Mouse (Mus musculus) neural tube, embryonic 14.5 days (tissue): Measurements from ENCODE around the gene Robo2. TPM values are rescaled to one million over a fixed set of nuclear protein-coding genes. Genes with fewer than 3 reads are reported as not detected.
"Not testable (repeated sequence)": the region's sequence is repeated elsewhere in the genome, so short reads cannot be mapped to it uniquely, and the experiment has no call there.

Experiments used
- ATAC-seq: fragments of 200-750 bp; cut with Nextera tagmentation; 2 replicates; pipeline ENCODE4 v1.8.0; 2017; ENCODE audit warnings: low read depth, mild to moderate bottlenecking, moderate TSS enrichment, moderate library complexity
- H3K27ac ChIP-seq: fragments of 300-500 bp; sonication (generic); 2 replicates; pipeline ENCODE4 v1.5.1; 2014; ENCODE audit warnings: low read depth, mild to moderate bottlenecking, control low read depth, low read length, moderate library complexity, mixed read lengths
- H3K27me3 ChIP-seq: fragments of 300-500 bp; sonication (generic); 2 replicates; pipeline ENCODE4 v1.6.1; 2014; ENCODE audit warnings: low read length; ENCODE audit not compliant: control insufficient read depth, insufficient read depth
- H3K36me3 ChIP-seq: fragments of 300-500 bp; sonication (generic); 2 replicates; pipeline ENCODE4 v1.6.1; 2014; ENCODE audit warnings: low read length, mixed read lengths; ENCODE audit not compliant: control insufficient read depth, insufficient read depth
- H3K4me1 ChIP-seq: fragments of 300-500 bp; sonication (generic); 2 replicates; pipeline ENCODE4 v1.6.1; 2014; ENCODE audit warnings: low read length; ENCODE audit not compliant: control insufficient read depth, insufficient read depth
- H3K4me2 ChIP-seq: fragments of 300-500 bp; sonication (generic); 2 replicates; pipeline ENCODE4 v1.6.1; 2014; ENCODE audit warnings: mild to moderate bottlenecking, low read depth, low read length, control low read depth
- H3K4me3 ChIP-seq: fragments of 300-500 bp; sonication (generic); 2 replicates; pipeline ENCODE4 v1.5.1; 2014; ENCODE audit warnings: low read depth, low read length, control low read depth, mixed read lengths
- H3K9ac ChIP-seq: fragments of 300-500 bp; sonication (generic); replicated peaks from 2 replicates; pipeline ENCODE4 v1.6.1; 2014; ENCODE audit warnings: low read depth, mild to moderate bottlenecking, control low read depth, low read length, mixed read lengths
- H3K9me3 ChIP-seq: fragments of 300-500 bp; sonication (generic); 2 replicates; pipeline ENCODE4 v1.6.1; 2016; ENCODE audit warnings: low read length; ENCODE audit not compliant: control insufficient read depth
- WGBS: fragments of 180-500 bp; shearing (Covaris S2); extraction: QIAGEN DNeasy Blood & Tissue Kit; methylation state at CpG from one replicate; pipeline ENCODE4 v1.1.7; 2014; 5-methylcytosine and 5-hydroxymethylcytosine counted together
- polyA plus RNA-seq: library from polyadenylated mRNA; unstranded; fragments of >200 nt; fragmentation: Nextera tagmentation; extraction: Ambion mirVana; gene quantifications from 2 replicates; pipeline ENCODE4 v1.2.1, GENCODE M21; 2014

The Robo2 gene
- polyA plus RNA-seq, 1 experiment from 2014 or later = 165 TPM

GRCm38 (mm10) chr16:74159189-74159588, 252.4 kb downstream of the Robo2 start:
- no peak for ATAC-seq
- Histone ChIP-seq H3K27me3 (no peaks in the 10 kb centered on the region), H3K4me3 (no peak overlapping the region), H3K4me1 (no peaks in the 10 kb centered on the region), H3K27ac (no peak overlapping the region), H3K9ac (no peak overlapping the region), H3K36me3 (no peaks in the 10 kb centered on the region), H3K4me2 (no peak overlapping the region), H3K9me3 (no peaks in the 10 kb centered on the region)
- WGBS = 91% methylated on average over 3 of the region's 3 CpGs

GRCm38 (mm10) chr16:74136181-74136580, 275.4 kb downstream of the Robo2 start:
- ATAC-seq = no peak
- Histone ChIP-seq H3K4me2 (no peak overlapping the region), H3K4me1 (0 out of 2 replicates have a peak, but pooled peaks cover 5% of the 10 kb centered on the region), H3K27ac (no peak overlapping the region), H3K9me3 (no peaks in the 10 kb centered on the region), H3K4me3 (no peak overlapping the region), H3K27me3 (no peaks in the 10 kb centered on the region), H3K36me3 (no peaks in the 10 kb centered on the region), H3K9ac (no peak overlapping the region)
- WGBS = 97% methylated on average over 1 of the region's 1 CpGs

GRCm38 (mm10) chr16:74132833-74133232, 278.8 kb downstream of the Robo2 start:
- Histone ChIP-seq H3K9ac (no peak overlapping the region), H3K27me3 (no peaks in the 10 kb centered on the region), H3K27ac (no peak overlapping the region), H3K4me1 (0 out of 2 replicates have a peak, but pooled peaks cover 5% of the 10 kb centered on the region), H3K36me3 (no peaks in the 10 kb centered on the region), H3K4me2 (no peak overlapping the region), H3K9me3 (no peaks in the 10 kb centered on the region), H3K4me3 (no peak overlapping the region)
- WGBS = 79% methylated on average over 6 of the region's 6 CpGs
- ATAC-seq = no peak

- 98% methylated on average over 5 of the region's 5 CpGs for WGBS
- ATAC-seq = no peak
- no peaks in the 10 kb centered on the region for H3K9me3 ChIP-seq
- H3K27ac ChIP-seq = no peak overlapping the region
- H3K36me3 ChIP-seq = no peaks in the 10 kb centered on the region
- no peak overlapping the region for H3K4me3 ChIP-seq
- no peak overlapping the region for H3K9ac ChIP-seq
- H3K4me2 ChIP-seq = no peak overlapping the region
- no peaks in the 10 kb centered on the region for H3K27me3 ChIP-seq
- H3K4me1 ChIP-seq = 0 out of 2 replicates have a peak, but pooled peaks cover 5% of the 10 kb centered on the region
Measured at GRCm38 (mm10) chr16:74131370-74131769, 280.3 kb downstream of the Robo2 start.

GRCm38 (mm10) chr16:74128443-74128983, 283.1 kb downstream of the Robo2 start:
- no peaks in the 10 kb centered on the region for H3K4me1 ChIP-seq
- no peak overlapping the region for H3K4me2 ChIP-seq
- H3K4me3 ChIP-seq = no peak overlapping the region
- no peaks in the 10 kb centered on the region for H3K9me3 ChIP-seq
- H3K27ac ChIP-seq = no peak overlapping the region
- no peaks in the 10 kb centered on the region for H3K36me3 ChIP-seq
- no peaks in the 10 kb centered on the region for H3K27me3 ChIP-seq
- H3K9ac ChIP-seq = no peak overlapping the region
- no peak for ATAC-seq
- WGBS = 84% methylated on average over 5 of the region's 5 CpGs

GRCm38 (mm10) chr16:74113155-74113554, 298.5 kb downstream of the Robo2 start:
- WGBS = 93% methylated on average over 3 of the region's 3 CpGs
- ATAC-seq = no peak
- H3K27ac ChIP-seq = no peak overlapping the region

GRCm38 (mm10) chr16:74111101-74111500, 300.5 kb downstream of the Robo2 start:
- Histone ChIP-seq H3K9ac (no peak overlapping the region), H3K27me3 (no peaks in the 10 kb centered on the region), H3K4me1 (no peaks in the 10 kb centered on the region), H3K9me3 (no peaks in the 10 kb centered on the region), H3K4me3 (no peak overlapping the region), H3K27ac (no peak overlapping the region), H3K36me3 (no peaks in the 10 kb centered on the region), H3K4me2 (no peak overlapping the region)
- 78% methylated on average over 4 of the region's 4 CpGs for WGBS
- ATAC-seq = no peak

More at GRCm38 (mm10) chr16:74113155-74113554, 298.5 kb downstream of the Robo2 start:
- Histone ChIP-seq H3K4me3 (no peak overlapping the region), H3K36me3 (no peaks in the 10 kb centered on the region), H3K9me3 (no peaks in the 10 kb centered on the region), H3K4me1 (no peaks in the 10 kb centered on the region), H3K27me3 (no peaks in the 10 kb centered on the region), H3K4me2 (no peak overlapping the region), H3K9ac (no peak overlapping the region)

GRCm38 (mm10) chr16:74104449-74104848, 307.2 kb downstream of the Robo2 start:
- not testable (repeated sequence) for H3K4me2 ChIP-seq, H3K9me3 ChIP-seq, H3K27me3 ChIP-seq, H3K4me1 ChIP-seq, H3K9ac ChIP-seq, H3K36me3 ChIP-seq, H3K4me3 ChIP-seq, ATAC-seq, H3K27ac ChIP-seq
- WGBS = 82% methylated on average over 8 of the region's 8 CpGs

- H3K4me3 ChIP-seq = no peak overlapping the region
- H3K9me3 ChIP-seq = no peaks in the 10 kb centered on the region
- WGBS = 60% methylated on average over 7 of the region's 7 CpGs
- no peak overlapping the region for H3K9ac ChIP-seq
- ATAC-seq = no peak
- no peaks in the 10 kb centered on the region; the same call in 1 of the 2 replicates for H3K4me1 ChIP-seq
- H3K4me2 ChIP-seq = no peak overlapping the region
- H3K27me3 ChIP-seq = no peaks in the 10 kb centered on the region
- H3K27ac ChIP-seq = no peak overlapping the region
- no peaks in the 10 kb centered on the region for H3K36me3 ChIP-seq
Measured at GRCm38 (mm10) chr16:74092997-74093801, 318.4 kb downstream of the Robo2 start.
